Mouse (Mus musculus): ENCODE measurements around the gene Pgc. TPM values are rescaled to one million over a fixed set of nuclear protein-coding genes. Genes with fewer than 3 reads are reported as not detected.

The Pgc gene
- not detected for polyA plus RNA-seq (2017; shearing (Covaris generic))

GRCm38 (mm10) chr17:47726566-47726965, at the start of gene Pgc:
Gene Pgc, plus strand, starts transcription at chr17:47726842.

GRCm38 (mm10) chr17:47688344-47688607, 38.4 kb upstream of the Pgc start, which contains the start of gene Tomm6:
Gene Tomm6, minus strand, starts transcription at chr17:47688386.

DNA sequence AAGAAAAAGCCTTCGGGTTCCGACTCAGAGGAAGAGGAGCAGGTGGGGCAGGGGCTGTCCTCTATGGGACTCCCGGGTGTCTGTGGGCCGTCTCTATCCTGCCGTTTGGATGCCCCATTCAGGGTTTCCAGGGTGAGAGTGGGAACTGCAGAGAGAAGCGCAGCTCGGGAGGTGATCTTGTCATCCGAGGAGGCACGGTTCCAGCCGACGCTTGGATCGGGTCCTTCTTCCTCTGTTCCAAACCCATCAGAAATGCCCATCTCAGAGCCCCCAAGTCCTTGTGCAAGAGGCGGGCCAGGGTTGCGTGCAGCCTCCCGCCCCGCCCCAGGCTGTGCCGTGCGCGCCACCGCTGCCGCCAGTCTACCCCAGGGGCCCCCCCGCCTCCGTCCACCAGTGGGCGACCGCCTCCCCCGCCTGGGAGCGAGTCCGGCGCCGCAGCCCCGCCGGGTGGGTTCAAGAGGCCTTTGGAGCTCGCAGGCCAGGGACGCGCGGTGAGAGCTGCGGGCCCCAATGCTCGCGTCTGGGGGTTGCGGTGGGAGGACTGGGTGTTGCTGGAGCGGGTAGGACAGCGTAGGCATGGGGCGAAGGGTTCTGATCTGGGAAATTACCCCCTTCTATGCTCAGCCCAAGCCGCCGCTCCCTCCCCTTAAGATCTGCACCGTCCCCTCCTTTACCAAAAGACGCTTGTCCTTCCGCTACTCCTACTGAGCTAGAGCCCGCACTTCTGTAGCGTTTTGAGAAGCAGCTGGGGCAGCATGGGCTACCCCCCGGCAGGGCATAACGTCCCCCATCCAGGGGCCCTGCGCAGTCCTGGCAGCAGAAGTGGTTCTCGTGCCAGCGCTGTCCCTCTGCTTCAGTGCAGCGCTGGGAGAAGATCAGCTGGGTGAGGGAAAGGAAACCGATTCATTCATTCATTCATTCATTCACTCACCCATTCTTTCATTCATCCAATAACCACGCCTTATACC, 37.8 kb upstream of the Pgc start, which contains the start of gene Frs3:
TSS of gene Frs3 (plus strand) at position 423 of the 968 bp plus-strand sequence.

DNA sequence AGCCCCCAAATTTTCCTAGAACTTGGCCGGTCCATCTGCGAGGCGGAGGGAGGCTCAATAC, 32.4 kb upstream of the Pgc start, which contains the start of gene Gm21981:
TSS of gene Gm21981 (minus strand) at position 14 of the 61 bp plus-strand sequence.

GRCm38 (mm10) chr17:47694503-47695336, 31.9 kb upstream of the Pgc start, which contains the start of gene Prickle4:
Gene Prickle4, minus strand, starts transcription at chr17:47694736.

DNA sequence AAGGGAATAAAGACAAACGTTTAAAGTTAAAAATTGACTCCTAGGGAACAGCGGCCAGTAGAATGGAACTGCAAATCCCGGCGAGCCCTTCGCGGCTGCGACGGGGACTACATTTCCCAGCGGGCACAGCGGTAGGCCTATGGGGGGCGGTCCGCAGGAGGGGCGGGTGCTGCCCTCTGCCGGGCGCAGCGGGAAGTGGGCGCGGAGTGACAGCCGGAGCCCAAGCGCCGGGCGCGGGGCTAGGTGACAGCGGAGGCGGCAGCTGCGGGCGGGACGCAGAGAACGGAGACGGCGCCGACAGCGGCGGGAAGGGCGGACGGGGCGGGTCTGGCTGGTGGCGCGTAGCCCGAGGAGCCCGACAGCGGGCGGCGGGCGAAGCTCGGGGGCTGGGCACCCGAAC, 10.2 kb downstream of the Pgc start, which contains the start of gene Tfeb:
TSS of gene Tfeb (plus strand) at position 175 of the 400 bp plus-strand sequence.

Other genes with a start within 250 kb of the Pgc start
- gene Taf8, start 224.6 kb upstream of the Pgc start, polyA plus RNA-seq (2017; shearing (Covaris generic)) = 76.8 TPM
- gene Ccnd3, start 221.8 kb upstream of the Pgc start, polyA plus RNA-seq (2017; shearing (Covaris generic)) = 288 TPM
- 15.7 TPM for gene Bysl, start 115.3 kb upstream of the Pgc start, polyA plus RNA-seq (2017; shearing (Covaris generic))
- 42.6 TPM for gene Med20, start 115.3 kb upstream of the Pgc start, polyA plus RNA-seq (2017; shearing (Covaris generic))
- gene Gm20517, start 115.3 kb upstream of the Pgc start, polyA plus RNA-seq (2017; shearing (Covaris generic)) = 3.2 TPM
- gene Usp49, start 96.2 kb upstream of the Pgc start, polyA plus RNA-seq (2017; shearing (Covaris generic)) = 2.6 TPM
- 199 TPM for gene Tomm6, start 38.5 kb upstream of the Pgc start, polyA plus RNA-seq (2017; shearing (Covaris generic))
- gene Frs3, start 37.8 kb upstream of the Pgc start, polyA plus RNA-seq (2017; shearing (Covaris generic)) = 2.0 TPM
- not detected for gene Gm21981, start 32.4 kb upstream of the Pgc start, polyA plus RNA-seq (2017; shearing (Covaris generic))
- gene Prickle4, start 32.1 kb upstream of the Pgc start, polyA plus RNA-seq (2017; shearing (Covaris generic)) = not detected
- 26.9 TPM for gene Tfeb, start 10.2 kb downstream of the Pgc start, polyA plus RNA-seq (2017; shearing (Covaris generic))
- gene Mdfi, start 107.8 kb downstream of the Pgc start, polyA plus RNA-seq (2017; shearing (Covaris generic)) = not detected
- gene Foxp4, start 197.8 kb downstream of the Pgc start, polyA plus RNA-seq (2017; shearing (Covaris generic)) = 17.7 TPM

Measured in naive thymus-derived CD4-positive, alpha-beta T cell, adult 5 months (primary cell).